Mouse (Mus musculus) ES-Bruce4 (cell line): ENCODE measurements at regions not wholly inside any gene's neighbourhood (a gene's known extent, or its start where the extent isn't known, plus 50 kb on each side); places are given as distances from the start of the nearest gene placed in this dataset.

Experiments used
- CTCF ChIP-seq: IDR thresholded peaks from one replicate; pipeline ENCODE4 v1.8.1; 2011; ENCODE audit warnings: low read depth, low read length
- EP300 ChIP-seq: IDR thresholded peaks from 2 replicates; pipeline ENCODE4 v1.6.1; 2011; ENCODE audit warnings: low read depth, low read length; ENCODE audit not compliant: insufficient read depth
- POLR2A ChIP-seq: IDR thresholded peaks from one replicate; pipeline ENCODE4 v1.8.1; 2011; ENCODE audit warnings: low read length; ENCODE audit not compliant: insufficient read depth

GRCm38 (mm10) chr4:153781271-153781670 is 175.8 kb upstream of the A430005L14Rik start:
- TF ChIP-seq EP300 = no peak
- no peak for TF ChIP-seq CTCF
- no peak for TF ChIP-seq POLR2A
